Comparison of ENCODE assay signal across 17 mouse cellular contexts in the genomic region with DNA sequence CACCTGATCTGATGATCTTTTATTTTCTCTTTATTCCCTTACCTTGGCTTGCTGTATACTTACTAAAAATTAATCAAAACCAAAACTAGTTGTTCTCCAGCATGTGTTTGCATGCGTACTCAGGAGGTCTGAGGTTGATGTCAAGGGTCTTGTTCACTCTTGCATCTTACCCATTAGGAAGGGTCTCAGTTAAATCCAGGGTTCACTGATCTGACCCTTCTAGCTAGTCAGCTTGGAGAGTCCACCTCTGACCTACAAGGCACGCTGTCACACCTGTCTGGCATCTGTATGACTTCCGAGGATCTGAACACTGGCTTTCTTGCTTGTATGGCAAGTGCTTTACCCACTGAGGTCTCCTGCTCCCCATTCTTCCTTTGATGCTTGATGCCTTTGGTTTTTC. TPM values are rescaled to one million over a fixed set of nuclear protein-coding genes. Genes with fewer than 3 reads are reported as not detected.
A peak's percentile ranks its signal among the peaks of the same experiment; 100 is the strongest.
DNase-seq lines count a peak whose midpoint lies in the region; ATAC-seq lines count a peak whose summit lies in the region.
"Had no signal": no experiment of that assay in that cellular context is flagged by ENCODE, and none has a peak within 500 bp of the region (broad histone marks: within the 10 kb centered on the region; RNA-seq: fewer than 3 reads in every experiment).

No protein-coding gene starts in this region.

- H3K4me3 ChIP-seq in hindbrain, embryonic 11.5 days (ENCODE audit: low read depth, low read length), result no peak overlapping the region
- H3K4me3 ChIP-seq in hindbrain, embryonic 10.5 days, result no peak overlapping the region
- H3K4me3 ChIP-seq in neural tube, embryonic 13.5 days, result no peak overlapping the region
- H3K4me3 ChIP-seq in hindbrain, embryonic 16.5 days (ENCODE audit: low read length), result no peak overlapping the region
- H3K4me3 ChIP-seq: embryonic facial prominence, embryonic 10.5 days; embryonic facial prominence, embryonic 15.5 days; intestine, embryonic 15.5 days; limb, embryonic 13.5 days had no signal

- peaks cover 3% of the 10 kb centered on the region; the same call in 1 of the 2 replicates for H3K36me3 ChIP-seq in hindbrain, embryonic 11.5 days (ENCODE audit: control insufficient read depth, insufficient read depth, low read length)
- H3K36me3 ChIP-seq in hindbrain, embryonic 10.5 days, result peaks cover 29% of the 10 kb centered on the region
- H3K36me3 ChIP-seq in neural tube, embryonic 13.5 days, result peaks cover 29% of the 10 kb centered on the region
- H3K36me3 ChIP-seq in hindbrain, embryonic 16.5 days (ENCODE audit: control insufficient read depth, insufficient read depth, low read length), result no peaks in the 10 kb centered on the region

- H3K27ac ChIP-seq in hindbrain, embryonic 11.5 days (ENCODE audit: low read depth, low read length), result no peak overlapping the region
- no peak overlapping the region for H3K27ac ChIP-seq in hindbrain, embryonic 10.5 days
- H3K27ac ChIP-seq in neural tube, embryonic 13.5 days (replicated peaks), result no peak overlapping the region
- no peak overlapping the region for H3K27ac ChIP-seq in hindbrain, embryonic 16.5 days (ENCODE audit: low read depth, low read length)
- H3K27ac ChIP-seq: embryonic facial prominence, embryonic 10.5 days; embryonic facial prominence, embryonic 15.5 days; intestine, embryonic 15.5 days; kidney, postnatal 0 days; limb, embryonic 13.5 days had no signal

- no peaks in the 10 kb centered on the region for H3K27me3 ChIP-seq in hindbrain, embryonic 11.5 days (ENCODE audit: control insufficient read depth, insufficient read depth, low read length)
- no peaks in the 10 kb centered on the region for H3K27me3 ChIP-seq in hindbrain, embryonic 10.5 days (ENCODE audit: insufficient read depth, poor library complexity, severe bottlenecking)
- H3K27me3 ChIP-seq in neural tube, embryonic 13.5 days, result no peaks in the 10 kb centered on the region
- H3K27me3 ChIP-seq in hindbrain, embryonic 16.5 days (replicated peaks; ENCODE audit: control insufficient read depth, insufficient read depth, low read length), result no peaks in the 10 kb centered on the region
- H3K27me3 ChIP-seq: embryonic facial prominence, embryonic 15.5 days; intestine, embryonic 15.5 days; limb, embryonic 13.5 days had no signal

- H3K9ac ChIP-seq in hindbrain, embryonic 11.5 days (ENCODE audit: low read depth, low read length), result no peak overlapping the region
- H3K9ac ChIP-seq in neural tube, embryonic 13.5 days, result no peak overlapping the region
- H3K9ac ChIP-seq in hindbrain, embryonic 16.5 days (ENCODE audit: low read depth, low read length), result no peak overlapping the region
- H3K9ac ChIP-seq: embryonic facial prominence, embryonic 15.5 days; intestine, embryonic 15.5 days; limb, embryonic 13.5 days had no signal

- DNase-seq in hindbrain, embryonic 11.5 days (ENCODE audit: low spot score), result no peak
- DNase-seq in hindbrain, embryonic 10.5 days (ENCODE audit: low spot score), result no peak
- DNase-seq in neural tube, embryonic 10.5 days (ENCODE audit: extremely low spot score, low spot score), result no peak
- DNase-seq in ovary, postnatal 10 days (ENCODE audit: low spot score), result no peak
- no peak for DNase-seq in adrenal gland, adult 8-10 months

- WGBS in hindbrain, embryonic 11.5 days, result 95% methylated on average over 3 of the region's 3 CpGs
- 93% methylated on average over 3 of the region's 3 CpGs for WGBS in hindbrain, embryonic 10.5 days
- 93% methylated on average over 3 of the region's 3 CpGs for WGBS in neural tube, embryonic 13.5 days
- WGBS in hindbrain, embryonic 16.5 days, result 96% methylated on average over 3 of the region's 3 CpGs

- no peak overlapping the region for H3K4me2 ChIP-seq in hindbrain, embryonic 11.5 days (replicated peaks; ENCODE audit: low read depth, low read length)
- H3K4me2 ChIP-seq in neural tube, embryonic 13.5 days, result no peak overlapping the region
- H3K4me2 ChIP-seq in hindbrain, embryonic 16.5 days (ENCODE audit: low read length), result no peak overlapping the region
- H3K4me2 ChIP-seq: embryonic facial prominence, embryonic 15.5 days; heart, embryonic 11.5 days; intestine, embryonic 15.5 days; limb, embryonic 13.5 days; liver, embryonic 11.5 days had no signal

- ATAC-seq in hindbrain, embryonic 11.5 days (ENCODE audit: low FRiP score), result peak; percentile 53; the same call in 1 of the 2 replicates
- ATAC-seq in neural tube, embryonic 13.5 days (ENCODE audit: low read depth), result peak; percentile 34; the same call in 1 of the 2 replicates
- ATAC-seq in hindbrain, embryonic 16.5 days, result peak; percentile 32; the same call in 1 of the 2 replicates

- H3K4me1 ChIP-seq in hindbrain, embryonic 11.5 days (replicated peaks; ENCODE audit: control insufficient read depth, insufficient read depth, low read length), result no peaks in the 10 kb centered on the region
- H3K4me1 ChIP-seq in hindbrain, embryonic 10.5 days (replicated peaks), result no peaks in the 10 kb centered on the region
- H3K4me1 ChIP-seq in neural tube, embryonic 13.5 days (replicated peaks), result peaks cover 10% of the 10 kb centered on the region
- peaks cover 5% of the 10 kb centered on the region for H3K4me1 ChIP-seq in hindbrain, embryonic 16.5 days (ENCODE audit: control insufficient read depth, insufficient read depth, low read depth, low read length)
- H3K4me1 ChIP-seq: embryonic facial prominence, embryonic 10.5 days; intestine, embryonic 15.5 days had no signal

- no peaks in the 10 kb centered on the region for H3K9me3 ChIP-seq in hindbrain, embryonic 11.5 days (ENCODE audit: control insufficient read depth, low read length)
- H3K9me3 ChIP-seq in hindbrain, embryonic 10.5 days, result 0 out of 2 replicates have a peak, but pooled peaks cover 8% of the 10 kb centered on the region
- no peaks in the 10 kb centered on the region for H3K9me3 ChIP-seq in neural tube, embryonic 13.5 days
- H3K9me3 ChIP-seq in hindbrain, embryonic 16.5 days (ENCODE audit: control insufficient read depth, low read length), result no peaks in the 10 kb centered on the region
- H3K9me3 ChIP-seq: embryonic facial prominence, embryonic 15.5 days; limb, embryonic 13.5 days had no signal

RNA-seq across cellular contexts. Expression of a gene that starts 36.4 kb away (rescaled TPM):
- 1.3 and 3.5 TPM in 2 replicates for polyA plus RNA-seq in hindbrain, embryonic 11.5 days (2014; fragmentation: Nextera tagmentation; extraction: Ambion mirVana)
- 1.8 and 4.8 TPM in 2 replicates for polyA plus RNA-seq in hindbrain, embryonic 10.5 days (2016; fragmentation: Nextera tagmentation; extraction: Ambion mirVana)
- polyA plus RNA-seq in neural tube, embryonic 13.5 days (2015; fragmentation: Nextera tagmentation; extraction: Ambion mirVana), result 115 and 210 TPM in 2 replicates
- polyA plus RNA-seq in hindbrain, embryonic 16.5 days (2015; fragmentation: Nextera tagmentation; extraction: Ambion mirVana), result 24.3 and 25.3 TPM in 2 replicates
- total RNA-seq in adrenal gland, adult 8-10 months (2022), result 100 to 1,000 TPM in 1 of 4 experiments, 10 to 100 TPM in 3; 72.9 to 102 (median 81.8) TPM
- total RNA-seq: heart, adult 18-20 months; monocyte, adult 5-6 weeks had no signal
- polyA plus RNA-seq: liver, embryonic 16.5 days had no signal
